Mouse (Mus musculus) bone marrow, adult 2 months (tissue): ENCODE data around the gene Gab1.

Experiments
- CTCF ChIP-seq: fragments of 200-500 bp; IDR thresholded peaks from 2 replicates; pipeline ENCODE4 v1.5.1; 2011; ENCODE audit warnings: low read length, control low read depth; ENCODE audit not compliant: control insufficient read depth, insufficient read depth
- POLR2A ChIP-seq: fragments of 200-500 bp; IDR thresholded peaks from 2 replicates; pipeline ENCODE4 v1.6.1; 2011; ENCODE audit warnings: low read depth, mild to moderate bottlenecking, control low read depth, low read length, borderline replicate concordance; ENCODE audit not compliant: control insufficient read depth

DNA sequence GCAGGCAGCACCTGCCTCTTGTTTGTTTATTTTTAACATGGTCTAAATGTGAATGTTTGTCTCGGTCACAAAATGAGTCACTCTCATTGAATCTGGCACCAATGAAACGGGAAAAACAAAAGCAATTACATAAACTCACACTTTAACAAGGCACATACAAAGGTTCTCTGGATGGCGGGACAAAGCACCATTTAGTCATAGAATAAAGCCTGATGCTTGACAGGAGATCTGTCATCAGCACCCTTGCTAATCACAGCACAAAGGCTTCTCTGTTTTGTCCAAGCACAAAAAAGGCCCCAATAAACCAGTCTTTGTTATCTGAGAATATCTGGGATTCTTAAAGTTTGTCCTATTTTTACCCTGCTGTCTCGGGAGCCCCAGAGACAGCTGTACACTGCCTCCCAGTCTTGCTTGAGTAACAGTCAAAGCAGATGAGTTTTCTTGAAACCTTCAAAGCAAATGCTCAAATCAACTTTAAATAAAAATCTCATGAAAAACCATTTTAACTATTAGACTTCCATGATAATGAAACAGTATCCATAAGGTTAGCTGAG, 76.2 kb downstream of the Gab1 start:
- no peak for TF ChIP-seq CTCF
- no peak for TF ChIP-seq POLR2A
